Mouse (Mus musculus): Measurements from ENCODE around the gene Adgrl4. TPM values are rescaled to one million over a fixed set of nuclear protein-coding genes. Genes with fewer than 3 reads are reported as not detected.

Adgrl4 gene
- polyA plus RNA-seq, 1 experiment from 2014 or later: 6.8 TPM

DNA sequence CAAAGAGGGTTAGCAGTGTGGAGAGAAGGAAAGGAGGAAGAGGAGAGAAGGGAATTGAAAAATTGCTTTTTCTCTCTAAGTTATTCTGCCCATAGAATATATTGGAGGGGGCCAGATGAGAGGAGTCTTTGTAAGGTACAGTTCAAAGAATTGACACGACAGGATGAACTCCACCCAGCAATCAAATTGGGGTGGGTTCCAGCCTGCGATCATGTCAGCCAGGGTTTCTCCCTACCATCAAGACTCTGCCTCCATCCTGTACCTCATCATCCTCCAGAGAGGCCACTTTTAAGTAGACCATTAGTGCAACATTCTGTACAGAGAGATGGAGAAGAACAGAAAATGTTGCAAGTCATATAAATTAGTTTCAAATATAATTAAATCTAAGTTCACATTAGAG is 2.3 kb downstream of the Adgrl4 start:
- H3K27ac ChIP-seq (replicated peaks): no peak overlapping the region
- H3K4me1 ChIP-seq: peaks cover 8% of the 10 kb centered on the region
- H3K4me3 ChIP-seq: no peak overlapping the region
- H3K36me3 ChIP-seq: no peaks in the 10 kb centered on the region
- 94% methylated on average over 2 of the region's 2 CpGs for WGBS
- no peaks in the 10 kb centered on the region; the same call in 1 of the 2 replicates for H3K27me3 ChIP-seq (ENCODE audit: low read depth, poor library complexity, severe bottlenecking)
- H3K9me3 ChIP-seq (replicated peaks): no peaks in the 10 kb centered on the region
- DNase-seq (ENCODE audit: low spot score): no peak

DNA sequence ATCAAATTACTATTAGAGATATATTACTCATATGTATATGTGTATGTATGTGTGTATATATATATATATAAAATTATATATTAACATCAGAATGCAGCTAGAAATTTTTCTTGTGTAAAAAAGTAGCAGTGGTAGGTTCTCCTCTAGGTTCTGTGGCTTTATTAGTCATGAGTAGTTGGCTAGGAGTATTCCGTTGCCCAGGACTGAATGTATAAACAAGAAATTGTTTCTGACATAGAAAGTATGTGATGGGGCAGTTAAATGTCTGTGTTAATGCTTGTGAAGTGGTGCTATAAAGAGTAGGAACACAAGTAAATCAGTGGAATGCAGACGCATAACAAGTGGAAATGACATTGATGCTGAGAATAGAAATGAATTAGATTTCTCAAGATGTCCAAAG is 4.3 kb downstream of the Adgrl4 start:
- Histone ChIP-seq H3K4me3 (no peak overlapping the region), H3K27me3 (ENCODE audit: low read depth, poor library complexity, severe bottlenecking) (no peaks in the 10 kb centered on the region; the same call in 1 of the 2 replicates), H3K27ac (replicated peaks) (no peak overlapping the region), H3K36me3 (no peaks in the 10 kb centered on the region), H3K9me3 (replicated peaks) (no peaks in the 10 kb centered on the region), H3K4me1 (peaks cover 8% of the 10 kb centered on the region)
- 93% methylated on average over 2 of the region's 2 CpGs for WGBS
- no peak for DNase-seq (ENCODE audit: low spot score)

DNA sequence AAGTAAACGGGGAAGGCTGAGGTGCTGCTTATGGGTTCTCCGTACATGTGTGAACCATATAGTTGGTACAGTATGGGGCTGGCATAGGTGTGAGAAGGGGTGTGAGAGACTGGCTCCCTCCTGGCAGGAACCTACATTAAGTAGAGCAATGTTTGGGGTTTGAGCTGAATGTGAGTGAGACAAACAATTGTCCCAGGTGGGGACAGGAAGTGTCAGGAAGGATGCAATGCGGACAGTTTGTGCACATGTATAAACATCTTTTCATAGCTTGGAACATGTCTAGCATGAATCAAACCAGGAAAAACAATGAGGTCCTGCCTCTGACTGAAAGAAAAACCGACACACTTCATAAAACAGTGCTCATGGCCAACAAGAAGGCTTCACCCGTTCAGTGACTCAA is 5.8 kb downstream of the Adgrl4 start:
- 87% methylated on average over 5 of the region's 5 CpGs for WGBS
- Histone ChIP-seq H3K27ac (replicated peaks) (no peak overlapping the region), H3K4me1 (no peaks in the 10 kb centered on the region), H3K9me3 (replicated peaks) (no peaks in the 10 kb centered on the region), H3K27me3 (ENCODE audit: low read depth, poor library complexity, severe bottlenecking) (no peaks in the 10 kb centered on the region), H3K4me3 (no peak overlapping the region), H3K36me3 (no peaks in the 10 kb centered on the region)
- DNase-seq (ENCODE audit: low spot score): no peak

DNA sequence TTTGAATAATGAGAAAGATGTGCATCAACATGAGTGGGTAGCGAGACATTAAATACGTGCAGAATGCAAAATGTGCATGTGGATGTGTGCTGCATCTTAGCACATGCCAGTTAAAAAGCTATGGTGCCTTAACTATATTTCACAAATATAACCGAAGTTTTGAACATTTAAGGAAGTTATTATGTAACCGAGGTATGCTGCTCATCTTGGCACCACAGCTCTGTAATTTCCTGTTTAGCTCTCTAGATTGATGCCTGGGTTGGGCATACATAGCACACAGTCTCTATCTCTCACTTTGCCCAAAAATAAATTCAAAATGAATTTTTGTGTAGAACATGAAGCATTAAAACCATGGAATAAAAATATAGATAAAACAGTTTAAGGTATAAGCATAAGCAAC is 6.6 kb downstream of the Adgrl4 start:
- Histone ChIP-seq H3K4me1 (no peaks in the 10 kb centered on the region), H3K4me3 (no peak overlapping the region), H3K27ac (replicated peaks) (no peak overlapping the region), H3K9me3 (replicated peaks) (no peaks in the 10 kb centered on the region), H3K36me3 (no peaks in the 10 kb centered on the region), H3K27me3 (ENCODE audit: low read depth, poor library complexity, severe bottlenecking) (no peaks in the 10 kb centered on the region)
- no peak for DNase-seq (ENCODE audit: low spot score)
- 88% methylated on average over 4 of the region's 4 CpGs for WGBS

GRCm38 (mm10) chr3:151445936-151446335 is 8.2 kb downstream of the Adgrl4 start:
- WGBS: 59% methylated on average over 2 of the region's 2 CpGs
- DNase-seq (ENCODE audit: low spot score): no peak
- no peaks in the 10 kb centered on the region for H3K27me3 ChIP-seq (ENCODE audit: low read depth, poor library complexity, severe bottlenecking)

GRCm38 (mm10) chr3:151454985-151455701 is 17.5 kb downstream of the Adgrl4 start:
- 62% methylated on average over 6 of the region's 6 CpGs for WGBS

More at GRCm38 (mm10) chr3:151445936-151446335, 8.2 kb downstream of the Adgrl4 start:
- H3K27ac ChIP-seq (replicated peaks): no peak overlapping the region
- no peaks in the 10 kb centered on the region for H3K36me3 ChIP-seq
- no peaks in the 10 kb centered on the region for H3K9me3 ChIP-seq (replicated peaks)
- H3K4me1 ChIP-seq: no peaks in the 10 kb centered on the region
- H3K4me3 ChIP-seq: no peak overlapping the region

DNA sequence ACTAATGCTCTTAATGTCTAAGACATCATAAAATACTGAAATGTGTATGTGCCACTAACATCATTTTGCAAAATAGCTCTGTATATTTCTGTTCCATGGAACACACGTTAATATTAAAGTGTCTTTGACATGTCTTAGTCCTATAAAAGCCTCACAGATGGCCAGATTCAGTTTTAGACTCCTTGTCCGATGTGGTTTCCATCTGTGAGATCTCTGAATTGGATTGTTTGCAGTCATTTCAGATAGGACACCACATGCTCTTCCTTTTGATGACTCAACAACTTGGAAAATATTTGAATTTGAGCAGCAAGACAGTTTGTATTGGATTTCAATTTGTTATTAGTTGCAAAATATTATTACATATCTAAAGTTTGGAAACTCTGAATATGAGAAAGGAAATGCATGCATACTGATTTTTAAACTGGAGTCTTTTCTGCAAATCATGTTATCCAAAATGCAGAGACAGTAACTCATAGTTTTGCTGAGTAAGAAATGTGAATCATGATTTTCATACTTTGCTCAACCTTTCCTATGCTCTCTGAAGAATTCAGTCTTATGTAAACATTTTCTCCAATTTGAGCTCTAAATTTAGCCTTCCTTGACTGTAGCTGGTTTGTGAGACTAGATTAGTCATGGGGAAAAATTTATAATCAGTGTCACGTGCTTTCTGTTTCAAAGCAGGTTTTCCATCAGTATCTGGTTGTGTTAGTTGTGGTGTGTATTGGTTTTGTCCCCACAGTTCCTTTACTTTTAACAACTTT is 21.9 kb downstream of the Adgrl4 start:
- Histone ChIP-seq H3K36me3 (no peaks in the 10 kb centered on the region), H3K9me3 (replicated peaks) (no peaks in the 10 kb centered on the region), H3K4me1 (no peaks in the 10 kb centered on the region), H3K27me3 (ENCODE audit: low read depth, poor library complexity, severe bottlenecking) (no peaks in the 10 kb centered on the region), H3K27ac (replicated peaks) (no peak overlapping the region), H3K4me3 (no peak overlapping the region)
- WGBS: 80% methylated on average over 3 of the region's 3 CpGs
- DNase-seq (ENCODE audit: low spot score): no peak

More at GRCm38 (mm10) chr3:151454985-151455701, 17.5 kb downstream of the Adgrl4 start:
- Histone ChIP-seq H3K4me3 (no peak overlapping the region), H3K9me3 (replicated peaks) (no peaks in the 10 kb centered on the region), H3K36me3 (no peaks in the 10 kb centered on the region), H3K27me3 (ENCODE audit: low read depth, poor library complexity, severe bottlenecking) (no peaks in the 10 kb centered on the region), H3K4me1 (no peaks in the 10 kb centered on the region), H3K27ac (replicated peaks) (no peak overlapping the region)
- DNase-seq (ENCODE audit: low spot score): no peak

GRCm38 (mm10) chr3:151465215-151465614 is 27.5 kb downstream of the Adgrl4 start:
- H3K36me3 ChIP-seq: no peaks in the 10 kb centered on the region
- H3K4me1 ChIP-seq: no peaks in the 10 kb centered on the region
- H3K27me3 ChIP-seq (ENCODE audit: low read depth, poor library complexity, severe bottlenecking): no peaks in the 10 kb centered on the region
- 54% methylated on average over 4 of the region's 4 CpGs for WGBS
- DNase-seq (ENCODE audit: low spot score): no peak
- no peaks in the 10 kb centered on the region for H3K9me3 ChIP-seq (replicated peaks)
- no peak overlapping the region for H3K4me3 ChIP-seq
- no peak overlapping the region for H3K27ac ChIP-seq (replicated peaks)

GRCm38 (mm10) chr3:151488853-151489252 is 51.2 kb downstream of the Adgrl4 start:
- WGBS: 92% methylated on average over 4 of the region's 4 CpGs
- H3K27ac ChIP-seq (replicated peaks): no peak overlapping the region
- no peaks in the 10 kb centered on the region for H3K27me3 ChIP-seq (ENCODE audit: low read depth, poor library complexity, severe bottlenecking)
- H3K4me1 ChIP-seq: no peaks in the 10 kb centered on the region
- DNase-seq (ENCODE audit: low spot score): no peak
- H3K36me3 ChIP-seq: no peaks in the 10 kb centered on the region
- H3K9me3 ChIP-seq (replicated peaks): no peaks in the 10 kb centered on the region
- H3K4me3 ChIP-seq: no peak overlapping the region

DNA sequence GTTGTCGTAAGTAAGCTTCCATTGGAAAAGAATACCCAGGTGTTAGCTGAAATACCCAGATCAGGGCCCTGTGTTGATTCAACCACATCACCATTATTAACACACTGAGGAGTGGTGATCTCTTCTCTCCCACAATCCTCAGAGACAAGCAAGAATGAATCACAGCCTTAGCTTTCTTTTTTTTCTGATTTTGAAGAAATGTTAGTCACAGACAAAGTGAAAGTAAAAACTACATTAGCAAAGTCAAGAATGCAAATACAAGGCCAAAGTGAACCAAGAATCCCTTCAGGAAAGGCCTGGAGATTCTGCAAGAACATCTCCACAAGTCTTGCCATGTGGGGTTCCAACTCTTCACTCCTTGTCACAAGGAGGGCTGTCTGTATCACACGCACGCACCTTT is 67.9 kb downstream of the Adgrl4 start:
- H3K4me1 ChIP-seq: no peaks in the 10 kb centered on the region
- H3K27ac ChIP-seq (replicated peaks): no peak overlapping the region
- H3K9me3 ChIP-seq (replicated peaks): no peaks in the 10 kb centered on the region
- no peak overlapping the region for H3K4me3 ChIP-seq
- WGBS: 92% methylated on average over 3 of the region's 3 CpGs
- no peaks in the 10 kb centered on the region for H3K36me3 ChIP-seq
- no peaks in the 10 kb centered on the region for H3K27me3 ChIP-seq (ENCODE audit: low read depth, poor library complexity, severe bottlenecking)
- DNase-seq (ENCODE audit: low spot score): no peak

DNA sequence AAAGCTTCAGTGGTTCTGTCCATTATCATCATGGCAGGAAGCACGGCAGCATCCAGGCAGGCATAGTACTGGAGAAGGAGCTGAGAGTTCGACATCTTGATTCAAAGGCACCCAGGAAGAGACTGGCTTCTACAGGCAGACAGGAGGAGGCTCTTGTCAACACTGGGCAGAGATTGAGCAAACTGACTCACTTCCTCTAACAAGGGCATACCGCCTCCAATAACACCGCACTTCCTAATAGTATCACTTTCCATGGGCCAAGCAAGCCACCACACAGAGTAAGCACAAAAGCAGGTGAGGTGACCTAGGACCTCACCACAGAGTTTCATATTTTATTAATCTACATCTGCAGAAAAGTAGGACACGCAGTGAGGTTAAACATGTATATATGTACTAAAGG is 73.5 kb downstream of the Adgrl4 start:
- no peaks in the 10 kb centered on the region for H3K4me1 ChIP-seq
- WGBS: 90% methylated on average over 5 of the region's 5 CpGs
- H3K4me3 ChIP-seq: no peak overlapping the region
- H3K9me3 ChIP-seq (replicated peaks): no peaks in the 10 kb centered on the region
- H3K36me3 ChIP-seq: no peaks in the 10 kb centered on the region
- H3K27ac ChIP-seq (replicated peaks): no peak overlapping the region
- H3K27me3 ChIP-seq (ENCODE audit: low read depth, poor library complexity, severe bottlenecking): no peaks in the 10 kb centered on the region
- no peak for DNase-seq (ENCODE audit: low spot score)

DNA sequence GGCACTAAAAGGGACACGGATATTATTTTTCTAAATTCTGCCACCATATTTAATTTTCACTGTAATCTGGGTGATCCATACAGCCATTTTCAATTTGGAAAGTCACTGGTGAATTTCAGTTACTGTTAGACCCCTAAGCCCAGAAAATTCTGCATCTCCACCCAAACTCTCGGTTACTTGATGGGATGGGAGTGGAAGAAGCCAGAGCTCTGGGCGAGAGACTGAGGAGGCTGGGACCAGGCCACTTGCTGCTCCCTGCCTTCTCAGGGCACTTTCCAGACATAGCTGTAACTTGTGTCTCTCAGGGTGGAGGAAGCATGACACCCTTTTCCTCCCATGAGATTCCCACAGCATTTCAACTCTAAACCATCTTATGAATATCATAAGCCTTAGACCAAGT is 109.5 kb downstream of the Adgrl4 start:
- 97% methylated on average over 3 of the region's 3 CpGs for WGBS
- no peak overlapping the region for H3K27ac ChIP-seq (replicated peaks)
- DNase-seq (ENCODE audit: low spot score): no peak
- no peaks in the 10 kb centered on the region for H3K4me1 ChIP-seq
- H3K4me3 ChIP-seq: no peak overlapping the region
- H3K9me3 ChIP-seq (replicated peaks): no peaks in the 10 kb centered on the region
- no peaks in the 10 kb centered on the region for H3K27me3 ChIP-seq (ENCODE audit: low read depth, poor library complexity, severe bottlenecking)
- H3K36me3 ChIP-seq: no peaks in the 10 kb centered on the region

DNA sequence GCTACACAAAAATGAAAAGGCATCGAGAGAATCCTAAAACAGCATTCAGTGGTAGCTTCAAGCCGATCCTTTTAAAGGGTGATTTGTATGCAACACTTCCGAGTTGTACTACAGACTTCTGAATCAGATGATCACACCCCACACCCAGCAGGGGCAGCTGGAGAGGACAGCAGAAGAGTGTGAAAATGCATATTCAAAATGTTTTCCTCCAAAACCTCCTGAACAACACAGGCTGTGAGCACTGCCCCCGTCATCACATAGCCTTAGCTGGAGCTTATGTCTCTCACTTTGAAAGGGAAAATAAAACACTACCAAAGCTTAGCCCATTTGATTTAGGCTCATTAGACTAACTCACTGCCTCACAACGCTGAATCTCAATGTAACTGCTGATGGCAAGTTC is 113.3 kb downstream of the Adgrl4 start:
- Histone ChIP-seq H3K27me3 (ENCODE audit: low read depth, poor library complexity, severe bottlenecking) (no peaks in the 10 kb centered on the region), H3K4me3 (no peak overlapping the region), H3K9me3 (replicated peaks) (no peaks in the 10 kb centered on the region), H3K27ac (replicated peaks) (no peak overlapping the region), H3K36me3 (no peaks in the 10 kb centered on the region), H3K4me1 (no peaks in the 10 kb centered on the region)
- 64% methylated on average over 5 of the region's 5 CpGs for WGBS
- no peak for DNase-seq (ENCODE audit: low spot score)
